14 mouse cellular contexts compared by ENCODE assay signal in the genomic region with DNA sequence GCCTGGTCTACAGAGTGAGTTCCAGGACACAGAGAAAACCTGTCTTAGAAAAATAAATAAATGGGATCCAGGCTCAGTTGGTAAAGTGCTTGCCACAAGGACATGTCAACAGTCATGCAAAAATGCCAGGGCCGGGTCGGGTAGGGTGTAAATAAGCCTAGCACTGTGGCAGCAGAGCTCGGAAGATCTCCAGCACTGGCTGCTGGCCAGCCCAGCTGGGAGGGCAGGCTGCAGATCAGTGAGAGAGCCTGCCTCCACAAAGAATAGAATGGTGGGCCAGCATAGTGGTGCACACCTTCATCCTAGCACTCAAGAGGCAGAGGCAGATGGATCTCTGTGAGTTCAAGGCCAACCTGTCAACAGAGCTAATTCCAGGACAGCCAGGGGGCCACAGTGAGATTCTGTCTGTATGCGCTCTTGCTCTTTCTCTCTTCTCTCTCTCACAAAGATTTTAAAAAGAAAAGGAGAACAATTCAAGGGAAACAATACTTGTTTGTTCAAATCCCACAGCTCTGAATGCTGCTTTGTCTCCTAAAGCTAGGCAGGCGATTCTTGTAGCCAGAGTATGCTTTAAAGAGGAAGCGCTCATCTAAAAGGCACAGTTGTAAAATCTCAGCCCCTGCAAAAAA.
DNase-seq lines count a peak whose midpoint lies in the region; ATAC-seq and TF ChIP-seq lines count a peak whose summit lies in the region.
"Had no signal": no experiment of that assay in that cellular context is flagged by ENCODE, and none has a peak within 500 bp of the region (broad histone marks: within the 10 kb centered on the region; RNA-seq: fewer than 3 reads in every experiment).

No protein-coding gene starts in this region.

- no peak for TF ChIP-seq CTCF in hindbrain, postnatal 0 days (IDR thresholded peaks at IDR 0.05; ENCODE audit: low read depth)
- TF ChIP-seq CTCF in CH12.LX (conservative IDR thresholded peaks at IDR 0.05 in 1 of 2, IDR thresholded peaks at IDR 0.05 in 1 of 2; ENCODE audit: low read depth in 2 of 2, low read length in 2 of 2), result no peak
- TF ChIP-seq CTCF in kidney, adult 2 months (conservative IDR thresholded peaks at IDR 0.05; ENCODE audit: insufficient read depth, insufficient read length, low read depth, low read length), result no peak

- no peaks in the 10 kb centered on the region for H3K9me3 ChIP-seq in hindbrain, postnatal 0 days (ENCODE audit: low read length)
- no peaks in the 10 kb centered on the region for H3K9me3 ChIP-seq in hindbrain, embryonic 14.5 days (ENCODE audit: control insufficient read depth, low read length)
- H3K9me3 ChIP-seq in CH12.LX (replicated peaks; ENCODE audit: low read length), result peaks cover 10% of the 10 kb centered on the region
- H3K9me3 ChIP-seq: hindbrain, embryonic 15.5 days; kidney, embryonic 15.5 days had no signal

- ATAC-seq in hindbrain, postnatal 0 days, result no peak
- no peak for ATAC-seq in hindbrain, embryonic 14.5 days (ENCODE audit: low FRiP score)

- TF ChIP-seq RAD21 in CH12.LX (IDR thresholded peaks at IDR 0.05; ENCODE audit: low read depth, low read length), result no peak

- H3K4me3 ChIP-seq in hindbrain, postnatal 0 days (ENCODE audit: low read length), result no peak overlapping the region
- no peak overlapping the region for H3K4me3 ChIP-seq in hindbrain, embryonic 14.5 days (replicated peaks; ENCODE audit: low read length)
- no peak overlapping the region for H3K4me3 ChIP-seq in CH12.LX (replicated peaks in 1 of 3; ENCODE audit: low read depth in 2 of 3, low read length in 2 of 3, poor library complexity in 1 of 3)
- no peak overlapping the region for H3K4me3 ChIP-seq in kidney, adult 2 months (ENCODE audit: insufficient read depth, low read depth, low read length)
- H3K4me3 ChIP-seq: hindbrain, embryonic 15.5 days; kidney, embryonic 15.5 days; myocyte had no signal

- H3K4me2 ChIP-seq in hindbrain, postnatal 0 days (ENCODE audit: low read depth, low read length), result no peak overlapping the region
- no peak overlapping the region for H3K4me2 ChIP-seq in hindbrain, embryonic 14.5 days (replicated peaks)
- H3K4me2 ChIP-seq in CH12.LX (ENCODE audit: insufficient read depth, low read depth, poor library complexity, severe bottlenecking), result no peak overlapping the region
- H3K4me2 ChIP-seq: hindbrain, embryonic 15.5 days; kidney, embryonic 15.5 days had no signal

- H3K79me2 ChIP-seq in CH12.LX (replicated peaks; ENCODE audit: control insufficient read depth, extremely low read depth, insufficient read depth, poor library complexity, severe bottlenecking), result no peaks in the 10 kb centered on the region

- no peak for TF ChIP-seq EP300 in CH12.LX (IDR thresholded peaks at IDR 0.05; ENCODE audit: low read length)

- dilution Hi-C loops in CH12.LX (cut with MboI; ENCODE audit: extremely low pct_ligation_motif_present, extremely low pct_unique_long_range_greater_than_20kb, low sequenced_read_pairs), result no loop called here

- H3K27me3 ChIP-seq in hindbrain, postnatal 0 days (ENCODE audit: insufficient read depth, low read length), result no peaks in the 10 kb centered on the region
- H3K27me3 ChIP-seq in hindbrain, embryonic 14.5 days (ENCODE audit: control insufficient read depth, insufficient read depth, low read length), result no peaks in the 10 kb centered on the region
- no peaks in the 10 kb centered on the region for H3K27me3 ChIP-seq in CH12.LX (replicated peaks)
- no peaks in the 10 kb centered on the region for H3K27me3 ChIP-seq in kidney, adult 2 months (replicated peaks; ENCODE audit: control insufficient read depth, insufficient read depth, low read length)
- H3K27me3 ChIP-seq: hindbrain, embryonic 15.5 days; kidney, embryonic 15.5 days had no signal

- WGBS in hindbrain, postnatal 0 days, result 44% methylated on average over 6 of the region's 6 CpGs
- 61% methylated on average over 6 of the region's 6 CpGs for WGBS in hindbrain, embryonic 14.5 days
- WGBS in kidney, adult 2 months, result 78% methylated on average over 6 of the region's 6 CpGs

- no peak overlapping the region for H3K9ac ChIP-seq in hindbrain, postnatal 0 days (replicated peaks; ENCODE audit: low read length)
- no peak overlapping the region for H3K9ac ChIP-seq in hindbrain, embryonic 14.5 days
- H3K9ac ChIP-seq in CH12.LX (ENCODE audit: insufficient read depth, low read depth), result no peak overlapping the region
- H3K9ac ChIP-seq: hindbrain, embryonic 15.5 days; kidney, embryonic 15.5 days; liver, embryonic 14.5 days had no signal

- in situ Hi-C loops in CH12.LX (cut with MboI; ENCODE audit: low pct_ligation_motif_present, low pct_unique_long_range_greater_than_20kb, low sequenced_read_pairs), result loop anchor here (25.0 kb wide), 1 partner anchor 405 kb away; a partner anchor contains a TSS

- no peaks in the 10 kb centered on the region for H3K4me1 ChIP-seq in hindbrain, postnatal 0 days (ENCODE audit: insufficient read depth, low read length)
- H3K4me1 ChIP-seq in hindbrain, embryonic 14.5 days (replicated peaks; ENCODE audit: control insufficient read depth, insufficient read depth, low read length), result no peaks in the 10 kb centered on the region
- peaks cover 18 to 44% of the 10 kb centered on the region in 2 experiments for H3K4me1 ChIP-seq in CH12.LX (ENCODE audit: control insufficient read depth in 1 of 2, insufficient read depth in 2 of 2)
- H3K4me1 ChIP-seq in kidney, adult 2 months (ENCODE audit: control insufficient read depth, insufficient read depth, low read length), result no peaks in the 10 kb centered on the region
- H3K4me1 ChIP-seq: hindbrain, embryonic 15.5 days; kidney, embryonic 15.5 days had no signal

- no peak for TF ChIP-seq POLR2A in CH12.LX (IDR thresholded peaks at IDR 0.05; ENCODE audit: low read depth, low read length)
- no peak for TF ChIP-seq POLR2A in kidney, adult 2 months (IDR thresholded peaks at IDR 0.05; ENCODE audit: low read depth, low read length)

- peak overlapping the region; percentile 22; the same call in 1 of the 2 replicates for H3K27ac ChIP-seq in hindbrain, postnatal 0 days
- H3K27ac ChIP-seq in hindbrain, embryonic 14.5 days, result no peak overlapping the region
- H3K27ac ChIP-seq in CH12.LX (ENCODE audit: insufficient read depth, low read depth), result peak overlapping the region; percentile 65; the same call in 1 of the 2 replicates
- H3K27ac ChIP-seq in kidney, adult 2 months (ENCODE audit: insufficient read depth, low read depth, low read length), result no peak overlapping the region
- H3K27ac ChIP-seq: hindbrain, embryonic 15.5 days; kidney, embryonic 15.5 days; liver, embryonic 14.5 days; stomach, postnatal 0 days had no signal

- DNase-seq in hindbrain, postnatal 0 days (ENCODE audit: low spot score), result peak; percentile 33
- no peak for DNase-seq in hindbrain, embryonic 14.5 days (ENCODE audit: low spot score)
- DNase-seq in CH12.LX (ENCODE audit: extremely low read depth) (no peak), ES-CJ7 (ENCODE audit: low read depth, low spot score) (peak; percentile 44)
- DNase-seq in cerebellum, adult 8-10 months, result peak; percentile 73
- DNase-seq in kidney, adult 2 months, result no peak
- DNase-seq in embryo, embryonic 10.5 days (ENCODE audit: low spot score), result no peak
- DNase-seq: gastrocnemius, postnatal 25 days; lung, postnatal 4 days had no signal

- H3K36me3 ChIP-seq in hindbrain, postnatal 0 days (ENCODE audit: insufficient read depth, low read length), result peaks cover 33% of the 10 kb centered on the region
- peaks cover 55% of the 10 kb centered on the region for H3K36me3 ChIP-seq in hindbrain, embryonic 14.5 days (replicated peaks; ENCODE audit: control insufficient read depth, insufficient read depth)
- H3K36me3 ChIP-seq in CH12.LX (replicated peaks in 1 of 2; ENCODE audit: control insufficient read depth in 1 of 2, insufficient read depth in 1 of 2, low read length in 1 of 2), result peaks cover 54 to 69% of the 10 kb centered on the region in 2 experiments
- peaks cover 1% of the 10 kb centered on the region; the same call in 1 of the 2 replicates for H3K36me3 ChIP-seq in kidney, adult 2 months (ENCODE audit: control insufficient read depth, insufficient read depth, low read length)

TF ChIP-seq in CH12.LX, 34 proteins besides CTCF, POLR2A, EP300 and RAD21:
- no peak for TF ChIP-seq NRF1 (IDR thresholded peaks at IDR 0.05; ENCODE audit: low read depth, low read length)
- TF ChIP-seq IRF4 (IDR thresholded peaks at IDR 0.05; ENCODE audit: low read depth, low read length), result no peak
- TF ChIP-seq MAZ (IDR thresholded peaks at IDR 0.05; ENCODE audit: low read depth, low read length), result no peak
- no peak for TF ChIP-seq CHD2 (IDR thresholded peaks at IDR 0.05; ENCODE audit: low read length)
TF ChIP-seq in CH12.LX: peak in this region for 0.

Comparison
In these comparisons a context has a peak if more than half of its experiments do, and no peak if none do; other contexts are left out.
1. DNase-seq: peak in hindbrain, postnatal 0 days (single experiment), ES-CJ7 (single experiment) and cerebellum, adult 8-10 months (single experiment); none in hindbrain, embryonic 14.5 days (single experiment), CH12.LX (single experiment), kidney, adult 2 months (single experiment) and embryo, embryonic 10.5 days (single experiment).
2. H3K27ac ChIP-seq: peak in hindbrain, postnatal 0 days (single experiment) and CH12.LX (single experiment); none in hindbrain, embryonic 14.5 days (single experiment) and kidney, adult 2 months (single experiment).